Mouse (Mus musculus) bone marrow, adult 2 months (tissue): ENCODE measurements around the gene Snrk. TPM values are rescaled to one million over a fixed set of nuclear protein-coding genes. Genes with fewer than 3 reads are reported as not detected.
A peak's percentile ranks its signal among the peaks of the same experiment; 100 is the strongest.

Source experiments
- H3K27ac ChIP-seq: fragments of 200-500 bp; 2 replicates; pipeline ENCODE4 v1.5.1; 2012; ENCODE audit warnings: low read depth, mild to moderate bottlenecking, control low read depth, inconsistent platforms, low read length; ENCODE audit not compliant: control insufficient read depth, poor library complexity, insufficient read depth
- H3K4me1 ChIP-seq: fragments of 200-500 bp; 2 replicates; pipeline ENCODE4 v1.6.1; 2011; ENCODE audit warnings: low read length; ENCODE audit not compliant: control insufficient read depth, insufficient read depth
- H3K4me3 ChIP-seq: fragments of 200-500 bp; replicated peaks from 2 replicates; pipeline ENCODE3; 2011; ENCODE audit warnings: mild to moderate bottlenecking, low read depth, low read length, control low read depth; ENCODE audit not compliant: control insufficient read depth
- CTCF ChIP-seq: fragments of 200-500 bp; IDR thresholded peaks from 2 replicates; pipeline ENCODE4 v1.5.1; 2011; ENCODE audit warnings: low read length, control low read depth; ENCODE audit not compliant: control insufficient read depth, insufficient read depth
- POLR2A ChIP-seq: fragments of 200-500 bp; IDR thresholded peaks from 2 replicates; pipeline ENCODE4 v1.6.1; 2011; ENCODE audit warnings: low read depth, mild to moderate bottlenecking, control low read depth, low read length, borderline replicate concordance; ENCODE audit not compliant: control insufficient read depth
- WGBS: fragments of 180-500 bp; shearing (Covaris S2); methylation state at CpG from one replicate; pipeline ENCODE4 v1.1.7; 2018; 5-methylcytosine and 5-hydroxymethylcytosine counted together
- polyA plus RNA-seq: library from polyadenylated mRNA; stranded (reverse); fragments of >200 nt; gene quantifications from 2 replicates; pipeline ENCODE4 v1.2.4, GENCODE M21; 2011; ENCODE audit warnings: low replicate concordance; ENCODE audit not compliant: missing spikeins, insufficient read depth, insufficient read length

Gene Snrk
- polyA plus RNA-seq, result 19.1 and 36.8 TPM in 2 replicates

GRCm38 (mm10) chr9:122117112-122117616, at the start of gene Snrk:
TSS of gene Snrk (plus strand) at chr9:122117266.
- H3K27ac ChIP-seq, result peak within 1 kb of the TSS; percentile 99
- peak; percentile 74; the same call in 1 of the 2 replicates for TF ChIP-seq POLR2A
- no peak for TF ChIP-seq CTCF
- WGBS, result under 1% methylated on average over 67 of the region's 67 CpGs

GRCm38 (mm10) chr9:122067654-122068053, 49.4 kb upstream of the Snrk start:
- Histone ChIP-seq H3K4me1 (no peaks in the 10 kb centered on the region), H3K4me3 (no peak overlapping the region), H3K27ac (no peak overlapping the region)
- TF ChIP-seq CTCF (no peak), POLR2A (no peak)
- WGBS, result 68% methylated on average over 2 of the region's 2 CpGs

More at GRCm38 (mm10) chr9:122117112-122117616, at the start of gene Snrk:
- H3K4me3 ChIP-seq, result peak within 1 kb of the TSS; percentile 81
- H3K4me1 ChIP-seq, result peaks cover 1% of the 10 kb centered on the region; the same call in 1 of the 2 replicates

- TF ChIP-seq POLR2A (no peak), CTCF (no peak; the same call in 1 of the 2 replicates)
- no peaks in the 10 kb centered on the region; the same call in 1 of the 2 replicates for H3K4me1 ChIP-seq
- WGBS, result 76% methylated on average over 11 of the region's 11 CpGs
These were observed 47.4 kb upstream of the Snrk start for GRCm38 (mm10) chr9:122069560-122070174.

GRCm38 (mm10) chr9:122073980-122074379, 43.1 kb upstream of the Snrk start:
- WGBS, result 41% methylated on average over 2 of the region's 2 CpGs
- Histone ChIP-seq H3K4me3 (no peak overlapping the region), H3K27ac (no peak overlapping the region), H3K4me1 (no peaks in the 10 kb centered on the region; the same call in 1 of the 2 replicates)
- no peak for TF ChIP-seq POLR2A
- no peak for TF ChIP-seq CTCF

More at GRCm38 (mm10) chr9:122069560-122070174, 47.4 kb upstream of the Snrk start:
- no peak overlapping the region for H3K4me3 ChIP-seq
- H3K27ac ChIP-seq, result no peak overlapping the region

GRCm38 (mm10) chr9:122074575-122074974, 42.5 kb upstream of the Snrk start:
- TF ChIP-seq POLR2A (no peak), CTCF (no peak)
- 81% methylated on average over 13 of the region's 13 CpGs for WGBS
- Histone ChIP-seq H3K4me1 (no peaks in the 10 kb centered on the region; the same call in 1 of the 2 replicates), H3K27ac (no peak overlapping the region), H3K4me3 (no peak overlapping the region)

GRCm38 (mm10) chr9:122078456-122078855, 38.6 kb upstream of the Snrk start:
- H3K4me3 ChIP-seq, result no peak overlapping the region
- no peaks in the 10 kb centered on the region; the same call in 1 of the 2 replicates for H3K4me1 ChIP-seq
- no peak for TF ChIP-seq CTCF
- TF ChIP-seq POLR2A, result no peak
- no peak overlapping the region for H3K27ac ChIP-seq
- WGBS, result 75% methylated on average over 5 of the region's 5 CpGs

GRCm38 (mm10) chr9:122083698-122084097, 33.4 kb upstream of the Snrk start:
- no peak overlapping the region for H3K4me3 ChIP-seq
- no peak overlapping the region for H3K27ac ChIP-seq
- TF ChIP-seq CTCF (no peak), POLR2A (no peak)
- H3K4me1 ChIP-seq, result no peaks in the 10 kb centered on the region
- WGBS, result 81% methylated on average over 4 of the region's 4 CpGs

GRCm38 (mm10) chr9:122084175-122084574, 32.9 kb upstream of the Snrk start:
- TF ChIP-seq CTCF (no peak), POLR2A (no peak)
- no peaks in the 10 kb centered on the region for H3K4me1 ChIP-seq
- no peak overlapping the region for H3K4me3 ChIP-seq
- no peak overlapping the region for H3K27ac ChIP-seq
- 11% methylated on average over 4 of the region's 4 CpGs for WGBS

GRCm38 (mm10) chr9:122084636-122085035, 32.4 kb upstream of the Snrk start:
- WGBS, result 78% methylated on average over 4 of the region's 4 CpGs
- Histone ChIP-seq H3K27ac (no peak overlapping the region), H3K4me1 (no peaks in the 10 kb centered on the region), H3K4me3 (no peak overlapping the region)
- no peak for TF ChIP-seq CTCF
- TF ChIP-seq POLR2A, result no peak
